15 mouse cellular contexts compared by ENCODE assay signal in the genomic region with DNA sequence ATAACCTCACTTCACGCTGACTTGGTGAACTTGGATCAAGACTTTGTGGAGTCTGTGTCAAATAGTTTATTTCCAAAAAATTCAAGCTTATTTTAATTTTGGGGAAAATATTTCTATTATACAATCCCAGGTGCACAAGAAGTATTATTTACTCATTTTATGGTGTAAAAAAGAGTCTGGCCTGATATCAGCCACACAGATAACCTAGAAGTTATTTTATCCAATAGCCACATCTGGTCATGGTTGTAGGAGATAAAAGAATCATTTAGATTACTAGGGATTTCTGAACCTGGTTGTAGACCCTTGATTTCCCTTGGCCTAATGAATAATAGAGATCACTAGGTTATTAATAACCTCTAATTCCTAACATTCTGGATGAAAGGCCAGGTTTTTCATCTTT.
"Had no signal": no experiment of that assay in that cellular context is flagged by ENCODE, and none has a peak within 500 bp of the region (broad histone marks: within the 10 kb centered on the region; RNA-seq: fewer than 3 reads in every experiment).

No protein-coding gene starts in this region.

- DNase-seq: right cerebral cortex, adult 18-20 months; right cerebral cortex, postnatal 14 days; right cerebral cortex, postnatal 25 days; right cerebral cortex, postnatal 4 days; spleen, adult 18-20 months; thymus, adult 18-20 months; thymus, adult 2 months; thymus, postnatal 14 days; thymus, postnatal 25 days; thymus, postnatal 36 days; thymus, postnatal 4 days had no signal

- H3K27me3 ChIP-seq: neural tube, embryonic 13.5 days; neural tube, embryonic 15.5 days; stomach, embryonic 15.5 days had no signal

- H3K4me1 ChIP-seq: neural tube, embryonic 13.5 days; neural tube, embryonic 15.5 days; stomach, embryonic 15.5 days had no signal

- H3K9ac ChIP-seq: neural tube, embryonic 13.5 days; neural tube, embryonic 15.5 days; stomach, embryonic 15.5 days had no signal

- H3K36me3 ChIP-seq: neural tube, embryonic 13.5 days; neural tube, embryonic 15.5 days; stomach, embryonic 15.5 days had no signal

- H3K9me3 ChIP-seq: neural tube, embryonic 13.5 days; neural tube, embryonic 15.5 days; stomach, embryonic 15.5 days had no signal

- H3K27ac ChIP-seq: neural tube, embryonic 13.5 days; neural tube, embryonic 15.5 days; stomach, embryonic 15.5 days; stomach, postnatal 0 days had no signal

- H3K4me3 ChIP-seq: neural tube, embryonic 13.5 days; neural tube, embryonic 15.5 days; stomach, embryonic 15.5 days had no signal
